Mouse (Mus musculus) ES-Bruce4 (cell line): ENCODE results near the gene Ctbp1. TPM values are rescaled to one million over a fixed set of nuclear protein-coding genes. Genes with fewer than 3 reads are reported as not detected.
A peak's percentile ranks its signal among the peaks of the same experiment; 100 is the strongest.

ENCODE experiments used
- H3K27ac ChIP-seq: 2 replicates; pipeline ENCODE4 v1.5.1; 2012; ENCODE audit warnings: low read length, inconsistent platforms; ENCODE audit not compliant: insufficient read depth
- H3K27me3 ChIP-seq: 2 replicates; pipeline ENCODE4 v1.6.1; 2012; ENCODE audit warnings: mild to moderate bottlenecking, low read length, inconsistent platforms; ENCODE audit not compliant: control insufficient read depth, poor library complexity, insufficient read depth, severe bottlenecking
- H3K36me3 ChIP-seq: 2 replicates; pipeline ENCODE4 v1.6.1; 2012; ENCODE audit warnings: inconsistent platforms, mild to moderate bottlenecking, low read length, moderate library complexity; ENCODE audit not compliant: control insufficient read depth, poor library complexity, insufficient read depth, severe bottlenecking
- H3K4me1 ChIP-seq: one replicate; pipeline ENCODE4 v1.8.1; 2011; ENCODE audit warnings: low read length; ENCODE audit not compliant: control insufficient read depth, insufficient read depth
- H3K4me3 ChIP-seq: 2 replicates; pipeline ENCODE4 v1.5.1; 2011; ENCODE audit warnings: low read depth, mild to moderate bottlenecking, low read length
- H3K9ac ChIP-seq: 2 replicates; pipeline ENCODE4 v1.6.1; 2012; ENCODE audit warnings: low read depth, mild to moderate bottlenecking, inconsistent platforms; ENCODE audit not compliant: poor library complexity, severe bottlenecking
- H3K9me3 ChIP-seq: replicated peaks from 2 replicates; pipeline ENCODE4 v1.6.1; 2012; ENCODE audit warnings: mild to moderate bottlenecking, low read length, inconsistent platforms; ENCODE audit not compliant: control insufficient read depth, poor library complexity, insufficient read depth, severe bottlenecking
- CTCF ChIP-seq: IDR thresholded peaks from one replicate; pipeline ENCODE4 v1.8.1; 2011; ENCODE audit warnings: low read depth, low read length
- EP300 ChIP-seq: IDR thresholded peaks from 2 replicates; pipeline ENCODE4 v1.6.1; 2011; ENCODE audit warnings: low read depth, low read length; ENCODE audit not compliant: insufficient read depth
- POLR2A ChIP-seq: IDR thresholded peaks from one replicate; pipeline ENCODE4 v1.8.1; 2011; ENCODE audit warnings: low read length; ENCODE audit not compliant: insufficient read depth
- polyA plus RNA-seq: library from polyadenylated mRNA; stranded (reverse); fragments of >200 nt; gene quantifications from 2 replicates; pipeline ENCODE4 v1.2.4, GENCODE M21; 2011; ENCODE audit warnings: low read depth; ENCODE audit not compliant: missing spikeins, insufficient read depth, insufficient read length

The Ctbp1 gene
- polyA plus RNA-seq, 1 experiment: 68.5 TPM

DNA sequence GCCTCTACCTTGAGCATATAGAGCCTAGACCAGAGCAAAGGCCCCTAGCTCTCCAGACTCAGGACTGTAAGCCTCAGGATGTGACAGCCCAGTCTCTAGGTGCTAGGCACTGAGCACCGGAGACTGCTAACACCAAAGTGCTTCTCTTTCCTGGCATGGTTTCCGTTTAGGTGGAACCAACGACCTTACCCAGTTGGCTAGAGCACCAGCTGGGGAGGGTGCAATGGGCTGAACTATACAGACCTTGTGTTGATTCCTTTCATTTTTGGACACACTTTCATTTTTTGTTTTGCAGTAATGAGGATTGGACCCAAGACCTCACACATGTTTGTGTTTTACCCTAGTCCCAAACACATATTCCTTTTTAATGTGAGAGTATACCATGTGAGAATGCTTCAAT is 64.3 kb downstream of the Ctbp1 start:
- Histone ChIP-seq H3K4me1 (no peaks in the 10 kb centered on the region), H3K27me3 (no peaks in the 10 kb centered on the region), H3K36me3 (no peaks in the 10 kb centered on the region), H3K9ac (no peak overlapping the region), H3K4me3 (no peak overlapping the region), H3K9me3 (no peaks in the 10 kb centered on the region), H3K27ac (no peak overlapping the region)
- TF ChIP-seq EP300 (no peak), POLR2A (no peak), CTCF (no peak)

DNA sequence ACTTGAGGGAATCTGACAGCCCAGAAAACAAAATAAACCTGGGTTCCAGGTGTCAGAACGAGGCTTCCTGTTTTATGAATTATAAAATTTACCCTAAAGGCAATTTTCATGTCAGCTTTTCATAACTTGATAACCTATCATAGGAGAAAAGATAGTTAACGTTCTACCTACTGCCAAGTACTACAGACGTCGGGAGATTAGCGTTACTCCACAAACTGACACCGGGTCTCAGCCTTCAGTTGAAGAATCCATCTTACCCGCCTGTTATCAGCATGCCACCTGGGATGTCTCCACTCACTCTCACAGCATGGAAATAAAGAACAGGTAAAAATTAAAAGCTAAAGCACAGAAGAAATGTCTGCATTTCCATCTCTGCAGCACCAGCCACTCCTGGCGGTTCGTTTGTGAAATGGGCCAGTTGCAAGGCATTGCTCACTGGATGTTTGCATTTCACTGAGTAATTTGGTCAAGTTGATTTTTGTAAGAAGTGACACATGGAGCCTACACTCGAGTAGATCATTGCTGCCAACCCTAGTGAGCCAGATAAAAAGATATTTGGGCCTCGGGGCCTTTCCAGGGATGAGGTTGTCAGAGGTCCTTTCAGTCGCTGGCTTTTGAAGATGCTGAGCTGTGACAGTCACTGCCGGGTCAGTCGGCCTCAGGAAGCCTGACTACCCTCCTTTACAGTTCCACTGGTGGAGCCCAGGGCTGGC is 66.1 kb downstream of the Ctbp1 start:
- no peaks in the 10 kb centered on the region for H3K9me3 ChIP-seq
- no peak overlapping the region for H3K27ac ChIP-seq
- H3K36me3 ChIP-seq: no peaks in the 10 kb centered on the region
- TF ChIP-seq CTCF: no peak
- TF ChIP-seq EP300: no peak
- TF ChIP-seq POLR2A: no peak
- no peaks in the 10 kb centered on the region for H3K27me3 ChIP-seq
- no peak overlapping the region for H3K9ac ChIP-seq
- H3K4me1 ChIP-seq: no peaks in the 10 kb centered on the region
- no peak overlapping the region for H3K4me3 ChIP-seq

- TF ChIP-seq CTCF (no peak), EP300 (no peak), POLR2A (no peak)
- Histone ChIP-seq H3K36me3 (no peaks in the 10 kb centered on the region), H3K9ac (no peak overlapping the region), H3K4me1 (no peaks in the 10 kb centered on the region), H3K4me3 (no peak overlapping the region), H3K27me3 (no peaks in the 10 kb centered on the region), H3K9me3 (no peaks in the 10 kb centered on the region), H3K27ac (no peak overlapping the region)
Measured at GRCm38 (mm10) chr5:33207136-33207535, 67.7 kb downstream of the Ctbp1 start.

DNA sequence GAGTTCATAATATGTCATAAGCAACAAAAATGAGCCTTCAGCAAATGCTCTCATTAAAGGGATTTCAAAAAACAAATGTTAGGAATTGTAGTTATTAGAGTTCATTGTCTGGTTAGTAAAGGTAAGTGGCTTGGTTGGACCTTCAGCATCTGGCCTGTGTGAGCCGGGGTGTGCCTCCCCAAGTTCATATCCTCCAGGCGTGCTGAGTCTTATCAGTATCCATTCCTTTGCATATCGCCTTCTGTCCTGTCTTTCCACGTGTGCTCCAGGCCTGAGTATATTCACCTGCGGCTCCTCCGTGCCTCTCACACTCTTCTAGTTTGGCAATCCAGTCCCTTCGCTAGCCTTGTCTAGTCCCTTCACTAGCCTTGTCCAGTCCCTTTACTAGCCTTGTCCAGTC is 68.5 kb downstream of the Ctbp1 start:
- TF ChIP-seq CTCF (no peak), EP300 (no peak), POLR2A (no peak)
- Histone ChIP-seq H3K27ac (no peak overlapping the region), H3K4me1 (no peaks in the 10 kb centered on the region), H3K9ac (no peak overlapping the region), H3K27me3 (no peaks in the 10 kb centered on the region), H3K4me3 (no peak overlapping the region), H3K9me3 (no peaks in the 10 kb centered on the region), H3K36me3 (no peaks in the 10 kb centered on the region)

DNA sequence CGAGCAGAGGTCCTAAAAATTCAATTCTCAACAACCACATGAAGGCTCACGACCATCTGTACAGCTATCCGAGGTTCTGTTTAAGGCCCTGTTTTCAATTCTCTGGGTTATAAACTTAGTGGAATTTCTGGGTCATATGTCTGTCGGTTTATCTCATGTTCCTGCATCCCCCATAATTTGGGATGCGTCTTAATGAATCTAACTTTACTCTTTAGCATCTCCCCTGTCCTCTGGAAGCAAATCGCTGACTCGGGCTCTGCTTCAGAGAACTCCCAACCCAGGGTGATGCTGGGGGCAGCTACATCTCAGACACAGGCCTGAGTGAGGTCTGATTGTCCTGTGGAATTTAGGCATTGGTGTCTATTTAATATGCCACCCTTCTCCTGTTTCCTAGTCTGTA is 70.5 kb downstream of the Ctbp1 start:
- no peak overlapping the region for H3K4me3 ChIP-seq
- H3K9me3 ChIP-seq: no peaks in the 10 kb centered on the region
- no peak overlapping the region for H3K9ac ChIP-seq
- no peaks in the 10 kb centered on the region for H3K4me1 ChIP-seq
- no peak overlapping the region for H3K27ac ChIP-seq
- TF ChIP-seq POLR2A (no peak), EP300 (no peak), CTCF (no peak)
- no peaks in the 10 kb centered on the region for H3K36me3 ChIP-seq
- H3K27me3 ChIP-seq: no peaks in the 10 kb centered on the region

- Histone ChIP-seq H3K4me1 (no peaks in the 10 kb centered on the region), H3K27me3 (no peaks in the 10 kb centered on the region), H3K27ac (no peak overlapping the region), H3K9me3 (no peaks in the 10 kb centered on the region), H3K4me3 (no peak overlapping the region), H3K9ac (no peak overlapping the region), H3K36me3 (no peaks in the 10 kb centered on the region)
- TF ChIP-seq EP300 (no peak), POLR2A (no peak), CTCF (peak; percentile 90)
Measured at GRCm38 (mm10) chr5:33203691-33204242, 71.0 kb downstream of the Ctbp1 start.
